Mouse (Mus musculus) liver, embryonic 11.5 days (tissue): ENCODE results near the gene Lrsam1. TPM values are rescaled to one million over a fixed set of nuclear protein-coding genes. Genes with fewer than 3 reads are reported as not detected.
A peak's percentile ranks its signal among the peaks of the same experiment; 100 is the strongest.

Source experiments
- ATAC-seq: fragments of 200-750 bp; cut with Nextera tagmentation; replicated peaks from 2 replicates; pipeline ENCODE4 v1.8.0; 2017; ENCODE audit warnings: moderate number of reproducible peaks, mild to moderate bottlenecking, moderate TSS enrichment, moderate library complexity; ENCODE audit not compliant: low FRiP score
- DNase-seq: peaks from one replicate; pipeline ENCODE4 v3.0.0-alpha.2; 2017; ENCODE audit warnings: low spot score
- H3K27ac ChIP-seq: fragments of 300-500 bp; sonication (generic); 2 replicates; pipeline ENCODE4 v1.5.1; 2014; ENCODE audit warnings: mild to moderate bottlenecking, low read depth, low read length, control low read depth
- H3K27me3 ChIP-seq: fragments of 300-500 bp; sonication (generic); replicated peaks from 2 replicates; pipeline ENCODE4 v1.6.1; 2014; ENCODE audit warnings: low read length, mixed read lengths; ENCODE audit not compliant: control insufficient read depth, insufficient read depth
- H3K36me3 ChIP-seq: fragments of 300-500 bp; sonication (generic); 2 replicates; pipeline ENCODE4 v1.6.1; 2014; ENCODE audit warnings: mild to moderate bottlenecking, low read length, moderate library complexity, mixed read lengths; ENCODE audit not compliant: control insufficient read depth, insufficient read depth
- H3K4me1 ChIP-seq: fragments of 300-500 bp; sonication (generic); replicated peaks from 2 replicates; pipeline ENCODE4 v1.6.1; 2014; ENCODE audit warnings: low read length, mixed read lengths; ENCODE audit not compliant: control insufficient read depth, insufficient read depth
- H3K4me2 ChIP-seq: fragments of 300-500 bp; sonication (generic); 2 replicates; pipeline ENCODE4 v1.6.1; 2014; ENCODE audit warnings: mild to moderate bottlenecking, control low read depth, moderate library complexity
- H3K4me3 ChIP-seq: fragments of 300-500 bp; sonication (generic); 2 replicates; pipeline ENCODE4 v1.5.1; 2014; ENCODE audit warnings: low read depth, low read length, control low read depth
- H3K9ac ChIP-seq: fragments of 300-500 bp; sonication (generic); 2 replicates; pipeline ENCODE4 v1.6.1; 2014; ENCODE audit warnings: low read depth, low read length, control low read depth
- H3K9me3 ChIP-seq: fragments of 300-500 bp; sonication (generic); 2 replicates; pipeline ENCODE4 v1.6.1; 2016; ENCODE audit warnings: low read length, inconsistent platforms, mixed read lengths; ENCODE audit not compliant: control insufficient read depth
- WGBS: fragments of 180-500 bp; shearing (Covaris S2); extraction: QIAGEN DNeasy Blood & Tissue Kit; methylation state at CpG from one replicate; pipeline ENCODE4 v1.1.7; 2014; 5-methylcytosine and 5-hydroxymethylcytosine counted together
- polyA plus RNA-seq: library from polyadenylated mRNA; unstranded; fragments of >200 nt; fragmentation: Nextera tagmentation; extraction: Ambion mirVana; gene quantifications from 2 replicates; pipeline ENCODE4 v1.2.1, GENCODE M21; 2014

Gene Lrsam1
- polyA plus RNA-seq, 1 experiment from 2014 or later = 6.1 TPM

- Histone ChIP-seq H3K4me2 (peak overlapping the region; percentile 92), H3K27me3 (no peaks in the 10 kb centered on the region), H3K36me3 (peaks cover 22% of the 10 kb centered on the region), H3K4me1 (peaks cover 33% of the 10 kb centered on the region), H3K27ac (peak overlapping the region; percentile 99), H3K9ac (peak overlapping the region; percentile 49), H3K9me3 (no peaks in the 10 kb centered on the region), H3K4me3 (peak overlapping the region; percentile 97)
- 19% methylated on average over 10 of the region's 10 CpGs for WGBS
- ATAC-seq = no peak
- DNase-seq = no peak
Observed at GRCm38 (mm10) chr2:32964659-32965457, 3.4 kb upstream of the Lrsam1 start.

- Histone ChIP-seq H3K4me2 (peak overlapping the region; percentile 92), H3K36me3 (peaks cover 22% of the 10 kb centered on the region), H3K27me3 (no peaks in the 10 kb centered on the region), H3K27ac (peak overlapping the region; percentile 99), H3K9me3 (no peaks in the 10 kb centered on the region), H3K4me1 (peaks cover 33% of the 10 kb centered on the region), H3K9ac (peak overlapping the region; percentile 100), H3K4me3 (peak overlapping the region; percentile 97)
- ATAC-seq (no peak), DNase-seq (no peak)
- WGBS = 57% methylated on average over 1 of the region's 1 CpGs
Observed at GRCm38 (mm10) chr2:32963981-32964380, 2.6 kb upstream of the Lrsam1 start.

GRCm38 (mm10) chr2:32963544-32963943, 2.1 kb upstream of the Lrsam1 start:
- H3K9me3 ChIP-seq = no peaks in the 10 kb centered on the region
- peak overlapping the region; percentile 100 for H3K9ac ChIP-seq
- H3K27me3 ChIP-seq = no peaks in the 10 kb centered on the region
- no peak for ATAC-seq
- H3K27ac ChIP-seq = peak overlapping the region; percentile 99
- peak overlapping the region; percentile 92 for H3K4me2 ChIP-seq
- H3K4me3 ChIP-seq = peak overlapping the region; percentile 97
- H3K4me1 ChIP-seq = peaks cover 33% of the 10 kb centered on the region
- H3K36me3 ChIP-seq = peaks cover 22% of the 10 kb centered on the region
- 51% methylated on average over 4 of the region's 4 CpGs for WGBS
- DNase-seq = no peak

- peak overlapping the region; percentile 100 for H3K9ac ChIP-seq
- 4% methylated on average over 9 of the region's 9 CpGs for WGBS
Observed at GRCm38 (mm10) chr2:32962875-32963220, 1.4 kb upstream of the Lrsam1 start.

GRCm38 (mm10) chr2:32962062-32962874, 854 bp upstream of the Lrsam1 start:
- peak overlapping the region; percentile 99 for H3K27ac ChIP-seq
- no peaks in the 10 kb centered on the region for H3K27me3 ChIP-seq
- H3K9ac ChIP-seq = peak overlapping the region; percentile 100
- ATAC-seq (no peak), DNase-seq (peak; percentile 63)
- H3K9me3 ChIP-seq = no peaks in the 10 kb centered on the region
- H3K4me1 ChIP-seq = peaks cover 26% of the 10 kb centered on the region
- peak overlapping the region; percentile 92 for H3K4me2 ChIP-seq
- peaks cover 22% of the 10 kb centered on the region for H3K36me3 ChIP-seq
- WGBS = under 1% methylated on average over 33 of the region's 33 CpGs
- H3K4me3 ChIP-seq = peak overlapping the region; percentile 97

More at GRCm38 (mm10) chr2:32962875-32963220, 1.4 kb upstream of the Lrsam1 start:
- Histone ChIP-seq H3K27ac (peak overlapping the region; percentile 99), H3K27me3 (no peaks in the 10 kb centered on the region), H3K4me1 (peaks cover 32% of the 10 kb centered on the region), H3K36me3 (peaks cover 22% of the 10 kb centered on the region), H3K4me3 (peak overlapping the region; percentile 97), H3K4me2 (peak overlapping the region; percentile 92), H3K9me3 (no peaks in the 10 kb centered on the region)
- DNase-seq = no peak
- ATAC-seq = no peak

- H3K4me2 ChIP-seq = peak overlapping the region; percentile 92
- peaks cover 26% of the 10 kb centered on the region for H3K36me3 ChIP-seq
- H3K4me3 ChIP-seq = peak overlapping the region; percentile 97
- WGBS = 78% methylated on average over 4 of the region's 4 CpGs
- DNase-seq (no peak), ATAC-seq (no peak)
- H3K27me3 ChIP-seq = no peaks in the 10 kb centered on the region
- H3K9me3 ChIP-seq = no peaks in the 10 kb centered on the region
- H3K27ac ChIP-seq = no peak overlapping the region
- peaks cover 22% of the 10 kb centered on the region for H3K4me1 ChIP-seq
- H3K9ac ChIP-seq = peak overlapping the region; percentile 100
Observed at GRCm38 (mm10) chr2:32960273-32960672, 1.1 kb downstream of the Lrsam1 start.

- Histone ChIP-seq H3K36me3 (peaks cover 8% of the 10 kb centered on the region), H3K27ac (no peak overlapping the region), H3K4me1 (peaks cover 6% of the 10 kb centered on the region), H3K4me2 (no peak overlapping the region), H3K27me3 (no peaks in the 10 kb centered on the region), H3K4me3 (no peak overlapping the region), H3K9ac (no peak overlapping the region), H3K9me3 (no peaks in the 10 kb centered on the region)
- DNase-seq (no peak), ATAC-seq (no peak)
- WGBS = 58% methylated on average over 8 of the region's 8 CpGs
Observed at GRCm38 (mm10) chr2:32957344-32957743, 4.1 kb downstream of the Lrsam1 start.

- ATAC-seq (no peak), DNase-seq (no peak)
- H3K4me2 ChIP-seq = no peak overlapping the region
- H3K4me1 ChIP-seq = no peaks in the 10 kb centered on the region; the same call in 1 of the 2 replicates
- H3K27me3 ChIP-seq = no peaks in the 10 kb centered on the region
- H3K9ac ChIP-seq = no peak overlapping the region
- H3K4me3 ChIP-seq = no peak overlapping the region
- no peaks in the 10 kb centered on the region for H3K9me3 ChIP-seq
- no peak overlapping the region for H3K27ac ChIP-seq
- WGBS = 79% methylated on average over 2 of the region's 2 CpGs
- peaks cover 8% of the 10 kb centered on the region for H3K36me3 ChIP-seq
Observed at GRCm38 (mm10) chr2:32954581-32954980, 6.8 kb downstream of the Lrsam1 start.
